8 mouse cellular contexts compared by ENCODE assay signal in the genomic region with DNA sequence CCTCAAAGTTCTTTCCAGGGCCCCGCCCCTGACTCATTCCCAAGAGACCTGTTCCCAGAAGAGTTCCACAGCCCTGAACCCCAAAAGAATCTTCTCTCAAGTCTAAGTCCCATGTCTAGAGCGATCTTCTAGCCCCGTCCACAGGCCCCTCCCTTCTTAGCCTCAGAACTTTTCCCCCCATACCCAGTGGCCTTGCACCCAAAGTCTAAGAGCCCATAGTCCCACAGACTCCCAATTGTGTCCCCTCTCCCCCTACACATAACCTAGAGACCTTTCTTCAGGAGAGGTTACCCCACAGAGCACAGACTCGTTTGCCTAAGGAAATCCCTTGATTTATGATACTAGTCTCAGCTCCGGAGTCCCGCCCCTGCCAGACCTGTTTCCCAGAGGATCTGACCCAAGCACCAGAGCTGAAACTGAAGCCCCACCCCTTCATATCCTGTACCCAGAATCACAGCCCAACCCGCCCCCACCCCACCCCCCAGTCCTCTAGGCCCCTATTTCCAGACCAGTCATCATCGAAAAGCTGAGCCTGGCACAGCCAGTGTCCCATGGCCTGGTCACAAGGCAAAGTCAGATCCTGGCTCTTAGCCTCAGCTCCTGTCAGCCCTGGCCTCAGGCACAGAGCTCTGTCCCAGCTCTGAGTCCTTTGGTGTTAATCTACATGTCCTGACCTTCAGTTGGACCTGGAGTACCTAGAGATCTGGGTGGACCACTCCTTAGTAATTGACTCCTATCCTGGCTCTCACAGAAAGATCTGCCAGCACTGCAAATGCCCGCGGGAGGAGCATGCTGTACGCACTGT. TPM values are rescaled to one million over a fixed set of nuclear protein-coding genes. Genes with fewer than 3 reads are reported as not detected.
DNase-seq lines count a peak whose midpoint lies in the region; ATAC-seq lines count a peak whose summit lies in the region.

No protein-coding gene starts in this region.

- H3K36me3 ChIP-seq in lung, embryonic 15.5 days = peaks cover 3% of the 10 kb centered on the region; the same call in 1 of the 2 replicates
- no peaks in the 10 kb centered on the region for H3K36me3 ChIP-seq in midbrain, embryonic 15.5 days (replicated peaks)

- no peak for DNase-seq in lung, postnatal 36 days
- DNase-seq in heart, adult 18-20 months = peak; percentile 54 to 76
- peak; percentile 54 for DNase-seq in kidney, adult 11 months
- no peak for DNase-seq in urinary bladder, postnatal 10 days (ENCODE audit: low spot score)

- 47% methylated on average over 11 of the region's 11 CpGs for WGBS in lung, embryonic 15.5 days
- 63% methylated on average over 11 of the region's 11 CpGs for WGBS in midbrain, embryonic 15.5 days

- H3K27ac ChIP-seq in lung, embryonic 15.5 days = peak overlapping the region; percentile 55; the same call in 1 of the 2 replicates
- H3K27ac ChIP-seq in midbrain, embryonic 15.5 days = no peak overlapping the region

- H3K27me3 ChIP-seq in lung, embryonic 15.5 days = no peaks in the 10 kb centered on the region
- H3K27me3 ChIP-seq in midbrain, embryonic 15.5 days (replicated peaks) = no peaks in the 10 kb centered on the region

- H3K4me2 ChIP-seq in lung, embryonic 15.5 days = peak overlapping the region; percentile 60
- H3K4me2 ChIP-seq in midbrain, embryonic 15.5 days = no peak overlapping the region

- H3K4me3 ChIP-seq in lung, embryonic 15.5 days = no peak overlapping the region; the same call in 1 of the 2 replicates
- H3K4me3 ChIP-seq in midbrain, embryonic 15.5 days = no peak overlapping the region

- ATAC-seq in lung, embryonic 15.5 days (ENCODE audit: borderline replicate concordance, extremely low read depth, low FRiP score, low TSS enrichment) = peak; percentile 19; the same call in 1 of the 2 replicates
- 0 out of 2 replicates have a peak, but pooled peaks have one; percentile 20 for ATAC-seq in midbrain, embryonic 15.5 days (replicated peaks)
- ATAC-seq in megakaryocyte-erythroid progenitor cell, adult 5-6 weeks (replicated peaks; ENCODE audit: low FRiP score, low TSS enrichment, poor library complexity, severe bottlenecking) = no peak
- no peak for ATAC-seq in monocyte, adult 5-6 weeks (replicated peaks; ENCODE audit: insufficient number of reproducible peaks, low FRiP score, low TSS enrichment, poor library complexity, severe bottlenecking)

- no peaks in the 10 kb centered on the region for H3K9me3 ChIP-seq in lung, embryonic 15.5 days
- no peaks in the 10 kb centered on the region for H3K9me3 ChIP-seq in midbrain, embryonic 15.5 days

- H3K9ac ChIP-seq in lung, embryonic 15.5 days = no peak overlapping the region
- no peak overlapping the region for H3K9ac ChIP-seq in midbrain, embryonic 15.5 days

- peaks cover 11% of the 10 kb centered on the region for H3K4me1 ChIP-seq in lung, embryonic 15.5 days
- no peaks in the 10 kb centered on the region; the same call in 1 of the 2 replicates for H3K4me1 ChIP-seq in midbrain, embryonic 15.5 days

RNA-seq across cellular contexts. Expression of a gene that starts 1.9 kb away (rescaled TPM):
- 8.5 and 8.8 TPM in 2 replicates for polyA plus RNA-seq in lung, embryonic 15.5 days (2015; fragmentation: Nextera tagmentation; extraction: Ambion mirVana)
- total RNA-seq in heart, adult 18-20 months (2021) = 10 to 100 TPM; 21.1 to 21.5 TPM
- 1.6 and 1.7 TPM in 2 replicates for polyA plus RNA-seq in midbrain, embryonic 15.5 days (2015; fragmentation: Nextera tagmentation; extraction: Ambion mirVana)
- total RNA-seq in megakaryocyte-erythroid progenitor cell, adult 5-6 weeks (2014; fragmentation: Nextera tagmentation) = 4.7 and 7.8 TPM in 2 replicates
- 0.99 and 1.7 TPM in 2 replicates for total RNA-seq in megakaryocyte-erythroid progenitor cell, adult 5-6 weeks (2017)
- total RNA-seq in monocyte, adult 5-6 weeks (2017) = 8.0 to 14.9 TPM (median 10.3 TPM) in 3 replicates

RNA-seq across cellular contexts. Expression of a gene that starts 12.2 kb away (rescaled TPM):
- polyA plus RNA-seq in lung, embryonic 15.5 days (2015; fragmentation: Nextera tagmentation; extraction: Ambion mirVana) = 186 and 191 TPM in 2 replicates
- total RNA-seq in heart, adult 18-20 months (2021) = 10 to 100 TPM; 41.3 to 57.6 TPM
- 17.5 and 19.7 TPM in 2 replicates for polyA plus RNA-seq in midbrain, embryonic 15.5 days (2015; fragmentation: Nextera tagmentation; extraction: Ambion mirVana)
- 82.2 and 98.3 TPM in 2 replicates for total RNA-seq in megakaryocyte-erythroid progenitor cell, adult 5-6 weeks (2014; fragmentation: Nextera tagmentation)
- 26.5 and 29.9 TPM in 2 replicates for total RNA-seq in megakaryocyte-erythroid progenitor cell, adult 5-6 weeks (2017)
- total RNA-seq in monocyte, adult 5-6 weeks (2017) = 38.4 to 68.2 TPM (median 39.7 TPM) in 3 replicates

RNA-seq across cellular contexts. Expression of a gene that starts 20.7 kb away (rescaled TPM):
- 1.9 and 3.4 TPM in 2 replicates for polyA plus RNA-seq in lung, embryonic 15.5 days (2015; fragmentation: Nextera tagmentation; extraction: Ambion mirVana)
- total RNA-seq in heart, adult 18-20 months (2021) = 1 to 10 TPM; 2.2 to 4.1 TPM
- 176 and 179 TPM in 2 replicates for polyA plus RNA-seq in midbrain, embryonic 15.5 days (2015; fragmentation: Nextera tagmentation; extraction: Ambion mirVana)
- 0.52 TPM in 1 of 2 replicates, not detected in the other for total RNA-seq in megakaryocyte-erythroid progenitor cell, adult 5-6 weeks (2014; fragmentation: Nextera tagmentation)
- total RNA-seq in megakaryocyte-erythroid progenitor cell, adult 5-6 weeks (2017) = 0.72 TPM in 1 of 2 replicates, not detected in the other
- total RNA-seq in monocyte, adult 5-6 weeks (2017) = 1.7 to 5.0 TPM in 2 of 3 replicates, not detected in the other

RNA-seq across cellular contexts. Expression of a gene that starts 22.1 kb away (rescaled TPM):
- polyA plus RNA-seq in lung, embryonic 15.5 days (2015; fragmentation: Nextera tagmentation; extraction: Ambion mirVana) = 0.53 and 0.62 TPM in 2 replicates
- 10 to 100 TPM; 25.2 to 27.9 TPM for total RNA-seq in heart, adult 18-20 months (2021)
- 0.09 TPM in 1 of 2 replicates, not detected in the other for polyA plus RNA-seq in midbrain, embryonic 15.5 days (2015; fragmentation: Nextera tagmentation; extraction: Ambion mirVana)
- 0.17 TPM in 1 of 2 replicates, not detected in the other for total RNA-seq in megakaryocyte-erythroid progenitor cell, adult 5-6 weeks (2014; fragmentation: Nextera tagmentation)
- total RNA-seq in megakaryocyte-erythroid progenitor cell, adult 5-6 weeks (2017) = not detected in 2 replicates
- not detected in 3 replicates for total RNA-seq in monocyte, adult 5-6 weeks (2017)

RNA-seq across cellular contexts. Expression of a gene that starts 37.9 kb away (rescaled TPM):
- 46.9 and 49.1 TPM in 2 replicates for polyA plus RNA-seq in lung, embryonic 15.5 days (2015; fragmentation: Nextera tagmentation; extraction: Ambion mirVana)
- 10 to 100 TPM; 17.8 to 20.1 TPM for total RNA-seq in heart, adult 18-20 months (2021)
- polyA plus RNA-seq in midbrain, embryonic 15.5 days (2015; fragmentation: Nextera tagmentation; extraction: Ambion mirVana) = 44.9 and 45.8 TPM in 2 replicates
- 28.3 and 53.3 TPM in 2 replicates for total RNA-seq in megakaryocyte-erythroid progenitor cell, adult 5-6 weeks (2014; fragmentation: Nextera tagmentation)
- 20.6 and 31.1 TPM in 2 replicates for total RNA-seq in megakaryocyte-erythroid progenitor cell, adult 5-6 weeks (2017)
- total RNA-seq in monocyte, adult 5-6 weeks (2017) = 46.2 to 57.8 TPM (median 57.1 TPM) in 3 replicates

Comparison
In these comparisons a context has a peak if more than half of its experiments do, and no peak if none do; other contexts are left out.
1. ATAC-seq: peak in lung, embryonic 15.5 days (single experiment) and midbrain, embryonic 15.5 days (single experiment); none in megakaryocyte-erythroid progenitor cell, adult 5-6 weeks (single experiment) and monocyte, adult 5-6 weeks (single experiment).
2. DNase-seq: peak in heart, adult 18-20 months (2 of 2) and kidney, adult 11 months (single experiment); none in lung, postnatal 36 days (single experiment) and urinary bladder, postnatal 10 days (single experiment).